Mouse (Mus musculus): Measurements from ENCODE around the gene Asic2. TPM values are rescaled to one million over a fixed set of nuclear protein-coding genes. Genes with fewer than 3 reads are reported as not detected.
"Not testable (repeated sequence)": the region's sequence is repeated elsewhere in the genome, so short reads cannot be mapped to it uniquely, and the experiment has no call there.

Asic2 gene
- total RNA-seq, 1 experiment from 2014 or later, result 1.7 TPM

- DNase-seq, result no peak
Observed at GRCm38 (mm10) chr11:81426857-81427256, 541.4 kb downstream of the Asic2 start.

- DNase-seq, result no peak
Observed at GRCm38 (mm10) chr11:81419112-81419511, 549.1 kb downstream of the Asic2 start.

- no peak for DNase-seq
Observed at GRCm38 (mm10) chr11:81418027-81418426, 550.2 kb downstream of the Asic2 start.

- no peak for DNase-seq
Observed at GRCm38 (mm10) chr11:81416319-81416718, 551.9 kb downstream of the Asic2 start.

- DNase-seq, result no peak
Observed at GRCm38 (mm10) chr11:81414596-81414995, 553.7 kb downstream of the Asic2 start.

GRCm38 (mm10) chr11:81411251-81411650 is 557.0 kb downstream of the Asic2 start:
- no peak for DNase-seq

- DNase-seq, result no peak
Observed at GRCm38 (mm10) chr11:81405951-81406350, 562.3 kb downstream of the Asic2 start.

GRCm38 (mm10) chr11:81402263-81402662 is 566.0 kb downstream of the Asic2 start:
- no peak for DNase-seq

- no peak for DNase-seq
Observed at GRCm38 (mm10) chr11:81392855-81393254, 575.4 kb downstream of the Asic2 start.

GRCm38 (mm10) chr11:81386185-81386584 is 582.1 kb downstream of the Asic2 start:
- no peak for DNase-seq

GRCm38 (mm10) chr11:81385547-81385946 is 582.7 kb downstream of the Asic2 start:
- no peak for DNase-seq

- DNase-seq, result peak; percentile 70
Observed at GRCm38 (mm10) chr11:81374841-81375240, 593.4 kb downstream of the Asic2 start.

- DNase-seq, result no peak
Observed at GRCm38 (mm10) chr11:81374003-81374710, 594.1 kb downstream of the Asic2 start.

- DNase-seq, result peak; percentile 78
Observed at GRCm38 (mm10) chr11:81371545-81371944, 596.7 kb downstream of the Asic2 start.

- DNase-seq, result no peak
Observed at GRCm38 (mm10) chr11:81370426-81370810, 597.8 kb downstream of the Asic2 start.

- DNase-seq, result peak; percentile 13
Observed at GRCm38 (mm10) chr11:81369497-81370425, 598.5 kb downstream of the Asic2 start.

GRCm38 (mm10) chr11:81364442-81364841 is 603.8 kb downstream of the Asic2 start:
- DNase-seq, result no peak

GRCm38 (mm10) chr11:81362461-81362860 is 605.8 kb downstream of the Asic2 start:
- DNase-seq, result peak; percentile 56

- peak; percentile 31 for DNase-seq
Observed at GRCm38 (mm10) chr11:81361040-81361439, 607.2 kb downstream of the Asic2 start.

- DNase-seq, result not testable (repeated sequence)
Observed at GRCm38 (mm10) chr11:81350498-81350897, 617.8 kb downstream of the Asic2 start.

- no peak for DNase-seq
Observed at GRCm38 (mm10) chr11:81331977-81332376, 636.3 kb downstream of the Asic2 start.

- no peak for DNase-seq
Observed at GRCm38 (mm10) chr11:81330982-81331381, 637.3 kb downstream of the Asic2 start.

- DNase-seq, result no peak
Observed at GRCm38 (mm10) chr11:81328088-81328487, 640.2 kb downstream of the Asic2 start.
